Mouse (Mus musculus): ENCODE results near the gene Palm. TPM values are rescaled to one million over a fixed set of nuclear protein-coding genes. Genes with fewer than 3 reads are reported as not detected.
A peak's percentile ranks its signal among the peaks of the same experiment; 100 is the strongest.

The Palm gene
- polyA plus RNA-seq, 1 experiment from 2014 or later, result 66.6 TPM

DNA sequence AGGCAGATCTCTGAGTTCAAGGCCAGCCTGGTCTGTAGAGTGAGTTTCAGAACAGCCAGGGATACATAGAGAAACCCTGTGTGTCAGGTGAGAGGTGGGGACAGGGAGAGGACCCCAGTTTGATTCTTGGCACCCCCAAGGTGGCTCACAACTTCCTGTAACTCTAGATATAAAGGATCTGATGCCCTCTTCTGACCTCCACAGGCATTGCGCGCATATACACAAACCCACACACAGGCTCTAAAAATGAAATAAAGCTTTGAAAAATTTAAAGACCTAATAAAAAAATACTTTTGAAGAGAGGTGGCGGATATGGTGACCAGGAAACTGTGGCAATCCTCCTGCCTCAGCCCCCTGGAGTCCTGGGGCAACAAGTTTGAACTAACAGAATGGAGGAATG lies 2.5 kb downstream of the Palm start:
- WGBS (ENCODE audit: insufficient replicate concordance), result 94% methylated on average over 3 of the region's 3 CpGs
- H3K4me1 ChIP-seq (ENCODE audit: control insufficient read depth, insufficient read depth, low read length), result peaks cover 11% of the 10 kb centered on the region
- no peak overlapping the region for H3K4me2 ChIP-seq
- no peak overlapping the region for H3K4me3 ChIP-seq (ENCODE audit: low read depth, low read length)
- no peak for ATAC-seq (replicated peaks; ENCODE audit: insufficient number of reproducible peaks, low FRiP score, low TSS enrichment)
- H3K9me3 ChIP-seq (replicated peaks; ENCODE audit: control insufficient read depth, low read length), result no peaks in the 10 kb centered on the region
- no peak overlapping the region for H3K9ac ChIP-seq (ENCODE audit: low read depth, low read length)
- no peaks in the 10 kb centered on the region for H3K36me3 ChIP-seq (ENCODE audit: control insufficient read depth, insufficient read depth, low read length)
- no peaks in the 10 kb centered on the region for H3K27me3 ChIP-seq (ENCODE audit: control insufficient read depth, insufficient read depth, low read length)
- H3K27ac ChIP-seq (ENCODE audit: low read depth, low read length), result no peak overlapping the region

DNA sequence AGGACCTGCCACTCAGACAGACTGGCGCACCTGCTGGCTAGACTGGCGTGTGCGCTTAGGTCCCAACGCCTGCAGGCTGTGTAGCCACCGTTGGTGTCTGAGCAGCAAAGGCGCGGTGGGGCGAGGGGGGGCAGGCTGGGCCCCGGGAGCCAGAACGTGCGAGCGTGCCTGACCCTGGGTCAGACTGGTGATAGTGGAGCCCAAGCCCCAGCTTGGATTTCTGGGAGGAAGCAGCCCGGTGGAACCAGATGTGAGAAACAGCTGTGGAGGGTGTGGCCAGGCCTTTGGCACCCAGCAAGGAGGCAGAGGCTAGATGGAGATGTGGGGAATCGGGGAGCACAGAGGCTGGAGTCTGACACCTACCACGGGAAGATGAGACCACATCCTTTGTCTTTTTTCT lies 4.0 kb downstream of the Palm start:
- Histone ChIP-seq H3K4me2 (peak overlapping the region; percentile 20), H3K9me3 (replicated peaks; ENCODE audit: control insufficient read depth, low read length) (no peaks in the 10 kb centered on the region), H3K9ac (ENCODE audit: low read depth, low read length) (no peak overlapping the region), H3K27me3 (ENCODE audit: control insufficient read depth, insufficient read depth, low read length) (no peaks in the 10 kb centered on the region), H3K4me3 (ENCODE audit: low read depth, low read length) (no peak overlapping the region), H3K36me3 (ENCODE audit: control insufficient read depth, insufficient read depth, low read length) (no peaks in the 10 kb centered on the region), H3K27ac (ENCODE audit: low read depth, low read length) (no peak overlapping the region; the same call in 1 of the 2 replicates), H3K4me1 (ENCODE audit: control insufficient read depth, insufficient read depth, low read length) (peaks cover 20% of the 10 kb centered on the region)
- no peak for ATAC-seq (replicated peaks; ENCODE audit: insufficient number of reproducible peaks, low FRiP score, low TSS enrichment)
- WGBS (ENCODE audit: insufficient replicate concordance), result 30% methylated on average over 15 of the region's 15 CpGs

DNA sequence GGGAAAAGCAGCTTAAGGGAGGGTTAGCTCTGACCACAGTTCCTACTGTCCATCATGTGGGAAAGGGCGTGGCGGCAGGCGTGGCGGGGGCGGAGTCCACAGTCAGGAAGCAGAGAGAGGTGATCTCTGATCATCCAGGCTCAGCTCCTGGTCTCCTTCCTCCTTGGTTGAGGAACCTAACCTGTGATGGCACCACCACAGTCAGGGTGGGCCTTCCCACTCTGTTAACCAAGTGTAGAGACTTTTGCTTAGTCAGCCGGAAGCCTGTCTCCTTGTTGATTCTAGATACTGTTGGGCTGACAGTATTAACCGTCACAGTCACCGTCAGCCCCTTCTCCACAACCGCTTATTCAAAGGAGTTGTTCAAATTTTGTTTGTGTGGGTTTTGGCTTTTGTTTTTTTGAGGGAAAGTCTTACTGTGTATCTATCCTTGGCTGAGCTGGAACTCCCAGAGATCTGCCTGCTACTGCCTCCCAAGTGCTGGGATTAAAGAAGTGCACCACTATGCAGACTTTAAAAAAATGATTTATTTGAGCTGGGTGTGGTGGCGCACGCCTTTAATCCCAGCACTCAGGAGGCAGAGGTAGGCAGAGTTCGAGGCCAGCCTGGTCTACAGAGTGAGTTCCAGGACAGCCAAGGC lies 5.0 kb downstream of the Palm start:
- Histone ChIP-seq H3K36me3 (ENCODE audit: control insufficient read depth, insufficient read depth, low read length) (no peaks in the 10 kb centered on the region), H3K9ac (ENCODE audit: low read depth, low read length) (no peak overlapping the region), H3K27ac (ENCODE audit: low read depth, low read length) (no peak overlapping the region), H3K4me2 (no peak overlapping the region), H3K27me3 (ENCODE audit: control insufficient read depth, insufficient read depth, low read length) (no peaks in the 10 kb centered on the region), H3K4me1 (ENCODE audit: control insufficient read depth, insufficient read depth, low read length) (peaks cover 28% of the 10 kb centered on the region), H3K4me3 (ENCODE audit: low read depth, low read length) (no peak overlapping the region), H3K9me3 (replicated peaks; ENCODE audit: control insufficient read depth, low read length) (no peaks in the 10 kb centered on the region)
- no peak for ATAC-seq (replicated peaks; ENCODE audit: insufficient number of reproducible peaks, low FRiP score, low TSS enrichment)
- WGBS (ENCODE audit: insufficient replicate concordance), result 75% methylated on average over 12 of the region's 12 CpGs

DNA sequence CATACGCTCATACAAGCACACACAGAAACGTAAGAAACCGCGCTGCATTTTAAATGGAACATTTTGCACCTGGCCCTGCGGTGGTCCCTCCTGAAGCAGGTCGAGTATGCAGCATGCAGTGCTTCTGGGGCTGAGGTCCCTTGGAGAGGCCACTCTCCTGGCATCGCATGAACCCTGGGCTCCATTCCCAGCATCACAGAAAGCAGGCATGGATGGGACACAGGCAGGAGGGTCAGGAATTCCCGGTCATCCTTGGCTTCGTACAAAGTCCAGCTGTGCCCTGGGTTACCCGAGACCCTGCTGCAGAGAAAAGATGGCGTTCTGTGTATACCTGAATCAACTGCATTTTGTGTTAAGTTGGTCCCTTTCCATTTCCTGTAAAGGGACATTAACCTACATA lies 7.1 kb downstream of the Palm start:
- Histone ChIP-seq H3K27me3 (ENCODE audit: control insufficient read depth, insufficient read depth, low read length) (no peaks in the 10 kb centered on the region), H3K4me1 (ENCODE audit: control insufficient read depth, insufficient read depth, low read length) (peaks cover 39% of the 10 kb centered on the region), H3K4me3 (ENCODE audit: low read depth, low read length) (no peak overlapping the region), H3K36me3 (ENCODE audit: control insufficient read depth, insufficient read depth, low read length) (no peaks in the 10 kb centered on the region), H3K9me3 (replicated peaks; ENCODE audit: control insufficient read depth, low read length) (no peaks in the 10 kb centered on the region), H3K9ac (ENCODE audit: low read depth, low read length) (no peak overlapping the region), H3K4me2 (no peak overlapping the region), H3K27ac (ENCODE audit: low read depth, low read length) (no peak overlapping the region)
- WGBS (ENCODE audit: insufficient replicate concordance), result 78% methylated on average over 11 of the region's 11 CpGs
- no peak for ATAC-seq (replicated peaks; ENCODE audit: insufficient number of reproducible peaks, low FRiP score, low TSS enrichment)

DNA sequence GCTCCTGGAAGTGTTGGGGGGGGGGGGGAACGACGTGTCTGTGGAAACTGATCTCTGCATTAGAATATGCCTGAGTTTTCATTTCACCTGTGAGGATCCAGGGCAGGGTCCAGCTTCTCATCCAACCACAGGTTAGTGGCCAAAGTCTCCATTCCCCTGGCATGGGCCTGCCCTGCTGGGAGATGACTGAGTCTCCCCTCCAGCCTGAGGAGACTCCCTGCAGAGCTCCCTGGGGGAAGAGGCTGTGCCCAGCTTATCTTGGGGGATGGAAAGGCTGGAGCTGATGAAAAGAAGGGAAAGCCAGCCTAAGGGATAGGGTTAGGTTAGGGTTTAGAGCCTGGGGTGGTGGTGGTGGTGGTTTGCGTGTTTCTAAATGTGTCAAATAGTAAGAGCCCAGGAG lies 8.5 kb downstream of the Palm start:
- ATAC-seq (replicated peaks; ENCODE audit: insufficient number of reproducible peaks, low FRiP score, low TSS enrichment), result no peak
- Histone ChIP-seq H3K9me3 (replicated peaks; ENCODE audit: control insufficient read depth, low read length) (no peaks in the 10 kb centered on the region), H3K4me3 (ENCODE audit: low read depth, low read length) (no peak overlapping the region), H3K4me1 (ENCODE audit: control insufficient read depth, insufficient read depth, low read length) (peaks cover 44% of the 10 kb centered on the region), H3K4me2 (peak overlapping the region; percentile 22), H3K36me3 (ENCODE audit: control insufficient read depth, insufficient read depth, low read length) (no peaks in the 10 kb centered on the region), H3K27ac (ENCODE audit: low read depth, low read length) (peak overlapping the region; percentile 25), H3K27me3 (ENCODE audit: control insufficient read depth, insufficient read depth, low read length) (no peaks in the 10 kb centered on the region), H3K9ac (ENCODE audit: low read depth, low read length) (0 out of 2 replicates have a peak overlapping the region, but pooled peaks have one; percentile 12)
- WGBS (ENCODE audit: insufficient replicate concordance), result 28% methylated on average over 3 of the region's 3 CpGs

DNA sequence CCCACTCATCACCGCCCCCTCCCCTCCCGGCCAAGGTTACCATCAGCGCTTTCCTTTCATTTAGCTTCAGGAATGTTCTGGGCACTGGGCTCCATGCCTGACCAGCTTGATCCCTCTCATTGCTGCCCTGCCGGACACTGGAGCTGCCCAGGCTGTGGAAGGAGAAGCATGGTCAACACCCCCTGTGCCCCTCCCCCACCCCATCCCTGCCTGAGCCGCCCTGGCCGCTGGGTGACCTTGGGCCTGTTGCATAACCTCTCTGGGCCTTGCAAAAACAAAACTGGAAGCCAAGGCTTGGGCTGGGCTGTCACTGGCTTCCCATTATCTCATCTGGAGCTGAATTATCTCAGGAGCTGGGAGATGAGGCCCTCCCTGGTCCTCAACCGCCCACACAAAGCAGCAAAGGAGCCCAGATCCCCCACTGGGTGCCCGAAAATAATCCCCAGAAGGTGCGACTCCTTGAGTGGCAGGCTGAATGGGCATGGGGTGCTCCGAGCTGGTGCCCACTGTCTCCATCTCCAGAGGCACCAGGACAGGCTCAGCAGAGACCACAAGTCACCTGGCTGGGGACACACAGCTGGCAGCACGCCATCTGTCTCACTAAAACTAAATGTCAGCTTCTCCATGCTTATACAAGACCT lies 9.1 kb downstream of the Palm start:
- H3K27ac ChIP-seq (ENCODE audit: low read depth, low read length), result peak overlapping the region; percentile 57
- H3K4me2 ChIP-seq, result peak overlapping the region; percentile 22
- peaks cover 41% of the 10 kb centered on the region for H3K4me1 ChIP-seq (ENCODE audit: control insufficient read depth, insufficient read depth, low read length)
- no peaks in the 10 kb centered on the region for H3K27me3 ChIP-seq (ENCODE audit: control insufficient read depth, insufficient read depth, low read length)
- ATAC-seq (replicated peaks; ENCODE audit: insufficient number of reproducible peaks, low FRiP score, low TSS enrichment), result no peak
- 0 out of 2 replicates have a peak overlapping the region, but pooled peaks have one; percentile 12 for H3K9ac ChIP-seq (ENCODE audit: low read depth, low read length)
- H3K36me3 ChIP-seq (ENCODE audit: control insufficient read depth, insufficient read depth, low read length), result no peaks in the 10 kb centered on the region
- H3K9me3 ChIP-seq (replicated peaks; ENCODE audit: control insufficient read depth, low read length), result no peaks in the 10 kb centered on the region
- 27% methylated on average over 11 of the region's 11 CpGs for WGBS (ENCODE audit: insufficient replicate concordance)
- no peak overlapping the region for H3K4me3 ChIP-seq (ENCODE audit: low read depth, low read length)

DNA sequence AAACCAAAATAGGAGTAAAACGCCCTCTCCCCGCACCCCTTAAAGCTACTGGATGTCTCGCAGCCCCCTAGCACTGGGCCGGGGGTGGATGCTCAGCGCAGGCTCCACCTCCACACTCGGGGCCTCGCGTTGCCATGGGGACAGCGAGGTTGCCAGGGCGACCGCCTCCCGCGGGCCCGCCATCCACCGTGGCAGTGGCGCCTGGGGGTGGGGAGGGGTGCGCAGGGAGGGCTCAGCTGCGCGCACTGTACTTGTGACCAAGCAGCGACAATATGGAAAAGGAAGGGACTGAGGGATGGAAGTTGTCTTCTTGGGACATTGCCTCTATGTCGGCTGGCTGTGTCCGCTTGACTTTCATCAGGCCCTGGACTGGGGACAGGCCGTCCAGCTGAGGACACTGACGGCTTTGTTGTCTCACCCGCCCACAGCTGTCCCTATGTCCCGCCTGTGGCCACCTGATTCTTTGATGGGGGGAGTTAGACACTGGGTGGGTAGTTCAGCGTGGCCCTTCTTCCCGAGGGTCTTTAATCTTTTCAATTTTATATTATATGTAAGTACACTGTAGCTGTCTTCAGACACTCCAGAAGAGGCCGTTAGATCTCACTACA lies 10.4 kb downstream of the Palm start:
- Histone ChIP-seq H3K36me3 (ENCODE audit: control insufficient read depth, insufficient read depth, low read length) (no peaks in the 10 kb centered on the region), H3K4me3 (ENCODE audit: low read depth, low read length) (no peak overlapping the region), H3K9ac (ENCODE audit: low read depth, low read length) (no peak overlapping the region), H3K9me3 (replicated peaks; ENCODE audit: control insufficient read depth, low read length) (no peaks in the 10 kb centered on the region), H3K4me2 (peak overlapping the region; percentile 40), H3K27me3 (ENCODE audit: control insufficient read depth, insufficient read depth, low read length) (no peaks in the 10 kb centered on the region), H3K27ac (ENCODE audit: low read depth, low read length) (0 out of 2 replicates have a peak overlapping the region, but pooled peaks have one; percentile 18), H3K4me1 (ENCODE audit: control insufficient read depth, insufficient read depth, low read length) (peaks cover 40% of the 10 kb centered on the region)
- ATAC-seq (replicated peaks; ENCODE audit: insufficient number of reproducible peaks, low FRiP score, low TSS enrichment), result peak; percentile 24; the same call in 1 of the 2 replicates
- 14% methylated on average over 29 of the region's 29 CpGs for WGBS (ENCODE audit: insufficient replicate concordance)

DNA sequence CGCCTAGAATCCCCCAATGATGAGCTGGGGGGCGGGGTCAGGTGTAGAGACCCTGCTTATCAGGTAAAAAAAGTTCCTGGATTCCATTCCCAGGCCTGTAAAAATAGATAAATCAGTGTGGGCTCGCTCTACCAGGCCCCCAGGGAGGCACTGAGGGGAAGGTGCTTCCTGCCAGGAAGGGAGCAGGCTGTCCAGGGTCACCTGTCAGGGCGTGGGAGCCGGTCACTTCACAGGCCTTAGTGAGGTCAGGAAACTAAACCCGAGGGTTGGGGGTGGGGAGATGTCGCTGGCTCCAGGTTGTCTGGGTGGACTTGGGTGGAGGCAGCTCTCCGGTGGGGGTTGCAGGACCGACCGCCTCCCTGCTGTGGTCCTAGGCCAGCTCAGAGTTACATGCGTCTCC lies 12.3 kb downstream of the Palm start:
- ATAC-seq (replicated peaks; ENCODE audit: insufficient number of reproducible peaks, low FRiP score, low TSS enrichment), result peak; percentile 56
- Histone ChIP-seq H3K4me1 (ENCODE audit: control insufficient read depth, insufficient read depth, low read length) (peaks cover 40% of the 10 kb centered on the region), H3K27me3 (ENCODE audit: control insufficient read depth, insufficient read depth, low read length) (no peaks in the 10 kb centered on the region), H3K4me3 (ENCODE audit: low read depth, low read length) (no peak overlapping the region), H3K36me3 (ENCODE audit: control insufficient read depth, insufficient read depth, low read length) (no peaks in the 10 kb centered on the region), H3K27ac (ENCODE audit: low read depth, low read length) (peak overlapping the region; percentile 73), H3K9me3 (replicated peaks; ENCODE audit: control insufficient read depth, low read length) (no peaks in the 10 kb centered on the region), H3K9ac (ENCODE audit: low read depth, low read length) (peak overlapping the region; percentile 43; the same call in 1 of the 2 replicates), H3K4me2 (peak overlapping the region; percentile 48)
- 28% methylated on average over 11 of the region's 11 CpGs for WGBS (ENCODE audit: insufficient replicate concordance)

All from heart, embryonic 11.5 days (tissue).